Mouse (Mus musculus) adrenal gland, adult 18-20 months (tissue): ENCODE data around the gene Zdhhc6. TPM values are rescaled to one million over a fixed set of nuclear protein-coding genes. Genes with fewer than 3 reads are reported as not detected.

Source experiments
- DNase-seq, 2 experiments: peaks; one replicate each; pipeline ENCODE4 v3.0.0; 2021 to 2022; ENCODE audit warnings: low spot score in 2 of 2
- total RNA-seq, 2 experiments: library from RNA; stranded (reverse); gene quantifications; 1 replicate in 1 of 2; 2 replicates in 1 of 2; pipeline ENCODE4 v1.2.3; 2021

Zdhhc6 gene
- total RNA-seq, 2 experiments from 2014 or later: 36.4 to 37.1 TPM

DNA sequence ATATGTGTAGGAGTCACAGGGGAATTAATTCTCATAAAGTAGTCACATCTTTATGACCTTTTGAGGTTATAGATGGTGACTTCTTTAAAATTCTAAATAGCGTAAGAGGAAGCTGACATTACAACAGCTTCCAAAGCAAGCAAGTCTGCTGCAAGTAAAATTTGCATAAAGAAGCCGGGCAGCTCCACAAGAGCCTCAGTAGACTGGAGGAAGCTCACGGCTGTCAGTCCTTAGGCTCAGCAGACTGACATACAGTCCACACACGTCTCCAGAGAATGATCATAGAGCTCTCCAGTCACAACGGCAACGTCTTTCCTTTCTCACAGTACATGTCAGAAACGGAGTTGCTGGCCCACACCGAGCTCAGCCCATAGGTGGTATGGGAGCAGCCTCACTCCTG, 4.0 kb downstream of the Zdhhc6 start:
- DNase-seq: no peak

DNA sequence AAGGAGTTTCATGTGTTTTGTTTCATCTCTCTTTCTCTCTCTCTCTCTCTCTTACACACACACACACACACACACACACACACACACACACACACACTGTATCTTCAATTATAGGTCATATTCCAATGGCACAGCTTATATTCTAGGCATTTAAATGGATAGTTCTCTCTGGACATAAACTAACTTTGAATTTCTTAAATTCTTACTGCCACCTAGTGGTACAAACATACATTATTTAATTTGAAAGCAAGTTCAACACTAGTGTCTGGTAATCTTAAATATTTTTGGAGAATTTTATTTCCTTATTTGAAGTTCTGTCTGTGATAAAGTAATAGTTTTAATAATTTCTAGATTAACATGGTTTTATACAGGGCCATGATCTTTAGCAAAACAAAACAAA, 10.8 kb downstream of the Zdhhc6 start:
- no peak for DNase-seq

DNA sequence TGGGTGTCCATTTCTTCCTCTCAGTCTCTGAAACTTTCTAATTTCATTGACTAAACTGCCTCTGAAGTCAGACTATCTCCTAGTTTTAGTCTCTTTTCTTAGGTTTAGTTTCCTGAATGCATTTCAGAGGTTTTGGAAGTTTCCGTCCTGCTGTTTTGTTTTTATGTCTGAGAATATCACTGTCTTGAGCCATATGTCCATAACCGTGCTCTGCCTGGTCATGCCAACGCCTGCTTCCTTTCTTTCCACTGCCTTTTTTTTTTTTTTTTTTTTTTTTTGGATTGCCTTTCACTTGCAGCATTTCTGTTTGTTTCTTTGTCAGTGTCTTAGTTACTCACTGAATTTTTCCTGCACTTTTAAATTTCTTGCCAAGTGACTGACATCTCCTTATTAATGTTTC, 15.3 kb downstream of the Zdhhc6 start:
- no peak for DNase-seq

DNA sequence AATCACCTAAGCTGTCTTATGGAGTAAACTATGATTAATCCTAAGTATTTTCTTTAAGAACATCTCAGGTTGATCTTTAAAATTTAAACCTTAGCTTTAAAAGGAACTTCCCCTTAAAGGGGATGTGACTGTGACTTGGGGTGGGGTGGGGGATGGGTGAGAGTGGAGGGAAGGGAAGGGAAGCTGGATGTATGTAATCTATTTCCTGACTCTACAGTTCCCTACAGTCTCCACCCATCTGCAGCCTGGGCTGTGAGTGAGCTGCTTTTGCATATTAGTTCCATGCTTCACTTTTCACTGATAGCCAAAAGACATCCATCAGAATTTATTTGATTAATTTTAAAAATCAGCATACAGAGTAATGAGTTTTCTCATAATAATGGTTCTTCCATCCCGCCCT, 16.5 kb downstream of the Zdhhc6 start:
- no peak for DNase-seq

DNA sequence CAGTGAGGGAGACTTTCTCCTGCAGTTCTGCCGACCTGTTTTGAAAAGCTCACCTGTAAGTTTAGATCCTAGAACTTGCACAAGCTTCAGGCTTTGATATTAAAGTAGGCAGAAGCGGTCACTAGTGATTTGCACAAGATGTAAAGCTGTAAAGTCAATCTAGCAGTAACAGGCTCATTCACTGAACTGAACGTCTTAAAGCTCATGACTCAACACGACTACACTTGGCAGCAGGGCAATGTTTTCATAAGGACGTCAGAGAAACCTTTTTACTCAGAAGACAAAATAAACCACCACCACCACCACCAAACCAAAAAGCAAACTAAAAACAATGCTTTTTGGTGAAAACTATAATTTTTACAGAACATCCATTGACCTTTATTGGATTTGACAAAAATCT, 17.9 kb downstream of the Zdhhc6 start:
- DNase-seq: no peak

DNA sequence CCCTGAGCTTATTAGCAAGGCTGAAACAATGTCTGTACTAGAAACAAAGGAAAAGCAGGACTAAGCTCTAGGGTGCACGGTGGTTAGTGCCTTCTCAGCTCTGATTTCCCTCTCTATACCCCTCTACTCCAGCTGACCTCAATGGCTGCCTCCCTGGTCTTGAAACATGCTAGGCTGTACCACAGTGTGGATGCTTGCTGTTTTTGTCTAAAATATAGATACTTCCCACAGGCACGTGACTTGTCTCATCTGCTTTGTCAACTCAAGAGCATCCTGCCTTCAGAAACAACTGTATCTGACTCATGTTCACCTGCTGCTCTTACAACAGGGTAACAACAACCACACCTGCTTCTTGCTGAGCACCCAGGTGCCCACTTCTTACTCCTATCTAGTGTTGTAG, 18.3 kb downstream of the Zdhhc6 start:
- no peak for DNase-seq

DNA sequence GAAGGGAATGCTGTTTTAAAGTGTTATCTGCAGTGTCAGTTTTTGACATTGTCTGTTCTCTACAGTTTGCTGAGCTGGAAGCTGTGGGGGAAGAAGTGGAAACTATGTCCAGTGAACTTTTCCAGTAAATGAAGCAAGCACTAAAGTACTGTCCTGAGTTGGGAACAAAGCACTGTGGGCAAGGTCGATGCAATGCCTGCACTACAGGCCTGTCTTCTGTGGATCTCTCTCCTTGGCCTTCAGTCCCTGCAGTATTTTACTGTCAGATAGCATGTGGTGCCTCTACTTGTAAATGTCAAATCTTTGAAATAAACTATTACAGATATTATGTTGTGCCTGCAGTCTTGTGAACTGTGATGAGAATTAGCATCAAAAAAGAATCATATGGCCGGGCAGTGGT, 19.5 kb downstream of the Zdhhc6 start:
- no peak for DNase-seq

DNA sequence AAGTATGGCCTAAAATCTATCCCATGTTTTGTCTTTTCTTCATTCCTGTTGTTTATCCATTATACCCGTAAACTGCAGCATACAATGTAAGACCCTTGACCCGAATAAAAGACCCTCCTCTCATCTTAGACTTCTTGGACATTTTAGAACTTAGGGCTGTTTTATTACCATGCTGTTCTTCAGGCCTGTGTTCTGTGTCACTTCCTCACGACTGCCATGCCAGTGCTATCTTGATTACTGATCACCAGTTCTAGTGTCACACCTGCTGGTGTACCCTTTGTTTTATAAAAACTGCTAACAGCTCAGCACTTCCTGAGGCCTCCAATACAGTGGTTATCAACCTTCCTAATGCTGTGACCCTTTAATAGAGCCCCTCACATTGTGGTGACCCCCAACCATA, 20.3 kb downstream of the Zdhhc6 start:
- DNase-seq: no peak

DNA sequence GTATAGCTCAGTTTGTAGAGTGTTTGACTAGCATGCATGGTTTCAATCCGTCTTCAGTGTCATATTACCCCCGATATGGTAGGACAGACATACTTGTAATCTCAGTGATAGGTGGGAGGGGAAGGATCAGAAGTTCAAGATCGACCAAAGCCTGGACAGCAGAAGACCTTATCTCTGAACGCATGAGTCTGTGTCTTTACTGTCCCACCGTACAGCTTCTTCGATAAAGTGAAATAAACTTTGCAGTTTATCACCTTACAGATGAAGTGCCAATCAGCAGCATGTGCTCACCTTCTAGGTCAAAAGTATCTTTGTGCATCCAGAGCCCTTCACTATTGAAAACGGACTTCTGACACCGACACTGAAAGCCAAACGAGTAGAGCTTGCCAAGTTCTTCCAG, 20.8 kb downstream of the Zdhhc6 start:
- DNase-seq: no peak

DNA sequence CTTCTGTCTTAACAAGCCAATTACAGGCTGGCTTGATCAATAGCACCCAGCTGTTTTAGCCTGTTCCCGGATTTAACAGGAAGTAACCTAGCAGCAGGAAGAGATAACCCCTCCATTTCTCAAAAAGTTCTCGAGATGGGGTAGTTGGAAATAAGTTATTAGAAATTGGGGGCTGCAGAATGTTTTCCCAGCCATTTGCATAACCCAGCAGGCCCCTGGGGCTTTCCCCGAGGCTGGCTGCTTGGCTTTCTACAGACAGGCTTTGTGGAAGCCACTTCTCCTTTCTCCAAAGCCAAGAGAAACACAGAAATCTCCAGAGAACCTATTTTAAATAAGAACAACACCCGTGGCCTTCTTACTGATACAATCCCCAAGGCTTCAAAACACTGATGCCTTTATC, 22.7 kb downstream of the Zdhhc6 start:
- DNase-seq: no peak

DNA sequence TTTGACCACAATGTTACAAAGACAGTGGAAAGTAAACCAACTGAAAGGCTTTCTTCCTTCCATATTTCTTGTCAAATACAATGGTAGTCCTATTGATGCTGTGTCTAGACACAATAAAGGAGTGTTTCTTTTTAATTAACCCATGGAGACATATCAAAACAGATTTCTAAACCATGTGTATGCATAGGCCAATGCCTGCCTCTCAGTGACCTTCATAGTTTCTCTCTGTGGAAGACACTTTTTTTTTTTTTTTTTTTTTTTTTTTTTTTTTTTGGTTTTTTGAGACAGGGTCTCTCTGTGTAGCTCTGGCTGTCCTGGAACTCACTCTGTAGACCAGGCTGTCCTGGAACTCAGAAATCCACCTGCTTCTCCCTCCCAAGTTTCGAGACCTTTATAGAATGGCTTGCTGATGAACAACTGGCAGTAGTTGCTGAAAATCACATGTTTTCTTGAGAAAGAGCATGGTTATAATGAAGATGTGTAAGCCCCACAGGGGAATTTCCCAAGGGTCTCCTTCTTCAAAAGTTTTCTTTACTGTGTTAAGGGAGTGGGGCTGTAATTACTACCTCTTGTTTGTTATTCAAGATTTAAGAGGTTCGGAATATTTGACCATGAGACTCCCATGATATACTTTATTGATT, 23.5 kb downstream of the Zdhhc6 start:
- no peak for DNase-seq

DNA sequence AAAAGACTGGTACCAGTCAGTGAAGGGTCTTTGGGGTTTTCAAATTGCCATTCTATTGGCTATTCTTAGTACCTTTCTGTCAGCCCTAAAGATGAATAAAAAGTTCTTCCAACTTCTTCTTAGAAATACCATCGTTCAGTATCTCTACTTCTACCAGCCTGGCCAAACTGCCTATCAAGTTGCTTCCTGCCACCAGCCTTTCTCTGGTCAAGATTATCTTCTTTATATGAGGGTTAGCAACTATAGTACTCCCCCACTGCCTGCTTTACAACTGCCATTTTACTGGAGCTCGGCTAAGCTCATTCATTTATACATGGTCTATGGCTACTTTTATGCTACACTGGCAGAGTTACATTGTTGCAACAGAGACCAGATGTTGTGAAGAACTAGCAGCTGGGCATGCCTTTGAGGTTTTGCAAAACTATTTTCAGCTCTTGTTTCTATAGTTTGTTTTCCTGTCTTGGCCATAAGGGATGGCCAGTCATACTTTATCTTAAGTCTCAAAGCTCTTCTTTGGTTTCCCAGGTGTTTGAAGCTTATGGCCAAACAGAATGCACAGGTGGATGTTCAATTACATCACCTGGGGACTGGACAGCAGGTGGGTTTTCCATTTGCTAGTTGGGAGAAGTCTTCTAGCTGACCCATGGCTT, 25.1 kb downstream of the Zdhhc6 start:
- DNase-seq: no peak

DNA sequence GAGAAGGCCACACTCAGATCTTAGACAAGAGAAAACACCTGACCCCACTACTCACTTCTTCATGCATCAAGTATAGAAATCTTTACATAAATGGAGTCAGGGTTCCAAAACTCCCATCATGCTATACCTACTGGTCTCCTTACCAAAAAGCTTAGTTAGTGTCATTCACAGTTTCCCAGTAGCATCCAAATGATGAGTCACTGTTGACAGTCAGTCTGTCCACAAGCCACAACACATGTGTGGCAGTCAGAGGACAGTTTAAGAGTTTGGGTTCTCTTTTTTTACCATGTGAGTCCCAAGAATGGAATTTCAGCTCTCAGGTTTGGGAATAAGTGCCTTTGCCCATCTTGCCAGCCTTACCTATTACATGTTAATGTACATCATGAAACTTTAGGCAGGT, 26.9 kb downstream of the Zdhhc6 start:
- DNase-seq: no peak

DNA sequence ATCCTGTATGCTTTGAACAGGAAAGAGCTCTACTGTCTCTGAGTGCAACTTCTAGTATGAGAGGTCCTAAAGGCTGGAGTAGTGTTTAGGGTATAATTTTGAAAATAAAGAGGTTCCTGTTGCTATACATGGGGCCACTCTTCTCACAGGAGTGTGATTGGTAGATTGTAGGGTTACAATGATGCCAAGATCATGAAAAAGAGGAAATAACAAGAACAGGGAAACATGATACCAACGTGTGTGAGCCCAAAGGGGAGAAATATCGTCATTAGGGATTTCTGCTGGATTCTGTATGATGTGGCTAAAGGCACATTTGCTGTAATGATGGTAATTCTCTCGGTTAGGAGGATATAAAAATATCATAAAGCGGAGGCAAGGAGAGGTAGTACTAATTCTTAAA, 29.8 kb downstream of the Zdhhc6 start:
- no peak for DNase-seq

DNA sequence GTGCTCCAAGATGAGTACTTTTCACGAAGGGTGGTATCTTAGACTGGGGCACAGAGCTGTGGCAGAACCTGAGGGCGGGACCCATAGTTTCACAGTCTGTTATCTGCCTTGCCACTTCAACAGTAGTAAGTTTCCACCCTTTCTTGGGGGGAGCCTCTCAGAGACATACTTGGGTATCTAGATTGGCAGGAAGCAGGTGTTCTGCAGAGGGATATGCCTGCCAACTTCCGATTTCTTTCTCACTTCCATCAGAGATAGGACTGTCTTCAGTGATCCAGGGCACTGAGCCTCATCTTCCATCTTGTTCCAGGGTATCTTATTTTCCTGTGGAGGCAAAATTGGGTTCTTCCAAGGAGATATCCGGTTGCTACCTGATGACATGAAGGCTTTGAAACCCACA, 31.7 kb downstream of the Zdhhc6 start:
- DNase-seq: no peak

DNA sequence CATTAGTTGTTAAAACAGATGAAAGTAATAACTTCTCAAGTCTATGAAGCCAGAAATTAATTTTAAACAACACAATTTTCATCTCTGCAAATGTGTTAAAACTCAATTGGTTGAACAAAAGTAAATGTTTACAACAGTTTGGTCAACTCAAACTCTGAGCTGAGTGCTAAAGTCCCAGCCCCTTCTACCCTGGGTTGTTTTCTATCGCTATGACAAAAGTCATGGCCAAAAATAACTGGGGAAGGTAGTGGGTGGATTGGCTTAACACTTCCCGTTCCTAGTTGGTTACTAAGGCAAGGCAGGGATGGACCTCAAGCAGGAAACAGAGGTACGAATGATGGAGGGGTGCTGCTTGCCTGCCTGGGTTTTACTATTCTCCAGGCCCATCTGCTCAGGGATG, 39.1 kb downstream of the Zdhhc6 start:
- DNase-seq: no peak

DNA sequence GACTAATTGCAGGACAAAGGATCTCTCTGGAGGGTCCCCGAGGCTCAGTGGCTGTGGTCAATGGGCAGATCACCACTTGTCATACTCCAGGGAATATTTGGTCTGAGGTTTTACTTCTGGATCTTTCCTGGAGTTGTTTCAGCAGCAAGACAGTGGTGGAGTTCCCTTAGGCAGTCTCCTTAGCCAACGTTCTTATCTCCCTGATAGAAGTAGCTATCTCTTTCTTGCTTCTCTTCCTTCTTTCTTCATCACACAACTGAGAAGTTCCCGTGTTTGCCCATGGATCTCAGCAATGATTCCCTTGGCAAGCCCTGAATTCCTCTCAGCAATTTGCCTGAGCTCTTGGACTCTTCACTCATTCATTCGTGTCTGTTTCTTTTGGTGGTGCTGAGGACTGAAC, 39.7 kb downstream of the Zdhhc6 start:
- no peak for DNase-seq

DNA sequence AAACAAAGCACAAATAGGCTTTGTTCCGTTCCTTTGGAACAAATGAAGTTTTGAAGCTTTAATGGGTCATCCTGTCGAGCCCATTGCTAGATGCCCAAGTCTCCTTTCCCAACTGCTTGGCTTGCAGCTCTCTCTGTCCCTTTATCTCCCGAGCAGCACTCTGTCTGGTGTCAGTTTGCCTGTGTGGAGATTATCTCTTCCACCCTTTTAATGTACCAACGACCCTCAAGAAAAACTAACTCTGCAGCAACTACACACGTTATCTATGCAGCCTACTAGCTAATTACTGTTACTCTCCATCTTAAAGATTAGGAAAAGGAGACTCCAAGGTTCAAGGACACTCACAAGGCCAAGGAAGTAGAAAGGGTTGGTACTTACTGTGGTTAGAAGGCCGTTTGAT, 42.5 kb downstream of the Zdhhc6 start:
- no peak for DNase-seq

DNA sequence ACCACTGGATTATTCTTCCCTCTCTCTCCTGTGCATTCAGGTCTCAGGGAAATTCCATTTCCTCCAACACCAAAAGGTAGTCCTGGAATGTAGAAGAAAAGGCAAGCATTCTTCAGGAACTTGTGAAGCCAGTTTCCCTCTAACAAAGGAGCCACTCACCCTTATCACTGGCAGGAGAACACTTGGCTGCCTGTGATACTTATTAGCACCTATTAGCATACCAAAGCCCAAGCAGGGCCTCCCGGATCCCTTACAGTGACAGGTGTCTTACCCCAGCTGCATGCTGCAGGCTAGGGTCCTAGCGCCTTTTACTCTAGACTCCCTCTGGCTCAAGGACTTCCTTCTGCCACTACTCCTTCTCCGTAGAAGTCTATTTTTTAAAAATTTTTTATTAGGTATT, 44.4 kb downstream of the Zdhhc6 start:
- no peak for DNase-seq

DNA sequence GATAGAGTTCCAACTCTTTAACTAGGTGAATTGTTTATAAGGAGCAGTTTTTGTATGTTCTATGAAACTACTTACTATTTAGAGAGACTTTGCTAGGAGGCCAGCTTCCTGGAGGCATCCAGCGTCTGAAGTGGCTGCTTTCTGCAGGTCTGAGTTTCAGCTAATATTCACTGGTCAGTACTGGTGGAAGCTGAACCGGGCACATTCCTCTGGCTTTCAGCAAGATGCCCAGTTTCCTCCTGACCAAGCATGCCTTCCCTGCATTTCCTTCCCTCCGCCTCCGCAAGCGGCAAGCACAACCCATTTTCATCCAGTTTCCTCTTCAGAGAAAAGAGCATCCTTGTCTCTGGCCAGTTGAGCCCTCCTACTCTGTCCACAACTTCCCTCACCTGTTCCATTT, 46.8 kb downstream of the Zdhhc6 start:
- DNase-seq: no peak

DNA sequence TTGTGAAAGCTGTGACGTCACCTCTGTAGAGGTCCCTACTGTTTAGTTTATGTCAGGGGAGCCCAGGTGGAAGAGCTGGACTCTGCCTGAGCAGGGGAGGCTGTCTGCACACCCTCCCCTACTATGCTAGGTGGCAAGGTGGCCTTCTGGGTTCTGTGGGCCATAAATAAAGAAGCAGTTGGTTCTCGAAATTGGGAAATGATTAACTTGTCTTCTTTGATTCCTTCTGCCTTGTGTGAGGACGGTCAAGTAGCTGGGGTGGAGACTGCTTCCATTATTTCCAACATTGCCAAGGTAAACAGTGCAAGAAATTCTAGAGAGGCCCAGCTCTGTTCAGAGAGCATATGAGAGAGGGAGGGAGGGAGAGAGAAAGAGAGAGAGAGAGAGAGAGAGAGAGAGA, 47.7 kb downstream of the Zdhhc6 start:
- no peak for DNase-seq

DNA sequence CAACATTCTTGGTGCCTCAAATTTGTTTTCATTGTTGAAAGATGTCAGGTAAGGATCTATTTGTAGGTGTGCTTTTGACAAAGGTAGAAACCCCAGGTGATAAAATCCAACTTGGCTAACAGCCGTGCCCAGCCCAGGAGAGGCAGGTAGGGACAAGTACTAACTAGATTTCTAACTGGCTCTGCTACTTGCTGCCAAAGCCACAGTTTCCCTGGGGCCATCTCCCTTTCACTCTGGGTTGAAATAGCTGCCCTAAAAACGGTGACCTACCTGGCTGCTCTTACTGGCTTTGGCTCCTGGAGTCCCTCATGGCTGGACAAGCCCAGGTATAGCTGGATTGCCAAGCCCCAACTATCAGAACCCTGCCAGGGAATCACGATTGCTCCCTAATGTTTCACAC, 49.0 kb downstream of the Zdhhc6 start:
- DNase-seq: no peak

DNA sequence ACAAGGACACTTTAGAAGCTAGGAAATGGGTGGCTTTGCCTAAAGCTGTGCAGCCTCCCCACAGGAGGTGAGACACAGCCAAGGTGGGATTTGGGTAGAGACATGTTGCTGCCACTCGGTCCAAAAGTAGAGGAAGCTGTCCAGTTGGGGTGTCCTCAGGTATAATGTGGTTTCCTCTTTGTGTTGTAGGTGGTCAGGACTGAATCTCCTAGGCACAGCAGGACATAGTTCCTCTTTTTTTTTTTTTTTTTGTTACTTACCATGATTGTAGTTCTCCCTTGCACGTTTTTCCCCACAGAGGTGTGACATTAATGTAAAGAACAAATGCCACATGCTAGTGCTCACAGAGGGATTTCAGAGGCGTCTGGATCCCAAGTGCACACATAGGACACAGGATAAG, 50.6 kb downstream of the Zdhhc6 start:
- no peak for DNase-seq
